Mouse (Mus musculus): ENCODE data around the gene Ankrd22. TPM values are rescaled to one million over a fixed set of nuclear protein-coding genes. Genes with fewer than 3 reads are reported as not detected.

Gene Ankrd22
- total RNA-seq, 2 experiments from 2014 or later, result not detected

DNA sequence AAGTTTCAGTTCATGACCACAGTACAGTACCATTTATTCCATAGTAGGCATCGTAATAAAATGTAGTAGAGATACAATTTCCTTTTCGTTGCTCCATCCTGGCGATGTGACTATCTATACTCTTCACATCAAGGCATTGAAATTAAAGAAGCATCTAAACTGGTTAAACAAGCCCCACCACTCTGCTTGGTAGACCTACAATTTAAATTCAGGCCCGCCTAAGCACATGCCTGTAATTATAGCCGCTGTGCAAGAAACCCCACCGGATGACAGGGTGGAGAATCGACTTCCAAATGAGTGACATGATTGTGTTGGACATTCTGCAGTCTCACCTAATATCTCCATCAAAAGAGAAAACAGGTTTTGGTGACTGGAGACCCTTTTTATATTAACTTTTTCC, 64.0 kb downstream of the Ankrd22 start:
- intact Hi-C loops (cut with DNase I), result no loop called here
- DNase-seq (ENCODE audit: low spot score), result no peak

DNA sequence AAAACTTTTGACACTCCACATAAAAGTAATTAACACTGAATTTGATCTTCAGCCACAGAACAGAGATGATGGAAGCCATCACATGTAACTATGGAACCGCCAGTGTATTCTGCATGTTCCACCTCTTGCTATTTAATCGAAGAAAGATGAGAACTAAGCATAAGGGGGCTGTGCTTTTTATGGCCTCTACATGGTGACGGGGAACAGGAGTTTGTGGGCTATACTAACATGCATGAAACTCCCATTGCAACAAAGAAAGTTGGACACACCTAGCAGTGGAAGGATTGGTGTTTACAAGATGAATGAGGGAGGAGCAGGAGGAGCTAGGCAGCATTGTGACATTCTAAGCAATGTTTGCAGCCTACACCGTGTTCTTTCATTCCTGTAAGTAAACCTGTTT, 65.2 kb downstream of the Ankrd22 start, which contains the start of gene Lipm:
TSS of gene Lipm (plus strand) at position 301 of the 400 bp plus-strand sequence.
- intact Hi-C loops (cut with DNase I), result no loop called here
- DNase-seq (ENCODE audit: low spot score), result no peak

DNA sequence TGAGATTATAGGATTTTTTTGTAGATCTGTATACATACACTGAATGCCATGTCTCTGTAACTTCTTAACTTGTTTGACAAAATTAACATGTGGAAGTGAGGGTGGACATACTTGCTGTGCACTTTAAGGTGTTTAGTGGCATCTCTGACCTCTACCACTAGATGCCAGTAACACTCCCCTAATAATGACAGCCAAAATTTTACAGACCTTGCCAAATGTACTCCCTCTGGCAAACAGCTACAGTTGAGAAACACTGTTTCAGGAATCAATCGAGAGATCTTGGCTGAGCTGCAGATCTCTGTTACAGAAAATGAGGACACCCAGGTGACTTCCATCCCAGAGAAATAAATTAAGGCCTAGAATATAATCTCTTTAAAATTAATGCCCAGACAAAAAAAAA, 69.6 kb downstream of the Ankrd22 start:
- no peak for DNase-seq (ENCODE audit: low spot score)
- intact Hi-C loops (cut with DNase I), result no loop called here

DNA sequence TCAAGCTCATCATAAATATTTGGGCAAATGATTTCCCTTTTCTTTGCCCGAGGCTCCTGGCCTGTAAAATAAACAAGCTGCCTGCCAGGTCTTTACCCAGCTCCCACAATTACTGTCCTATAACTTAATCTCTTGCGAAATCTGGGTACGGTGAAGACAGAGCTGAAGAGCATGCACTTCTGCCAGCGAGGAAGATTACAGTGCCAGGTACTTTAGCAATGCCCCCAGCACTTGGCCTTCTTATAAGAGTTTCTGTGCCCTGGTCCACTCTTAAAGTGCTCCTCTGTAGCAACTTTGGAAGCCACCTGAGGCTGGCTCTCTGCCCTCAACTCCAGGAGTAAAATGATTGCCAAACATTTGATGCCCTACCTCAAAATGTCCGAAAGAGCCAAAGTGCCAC, 70.5 kb downstream of the Ankrd22 start:
- no peak for DNase-seq (ENCODE audit: low spot score)
- intact Hi-C loops (cut with DNase I), result no loop called here

GRCm38 (mm10) chr19:34089011-34089680, 76.7 kb downstream of the Ankrd22 start:
- no peak for DNase-seq (ENCODE audit: low spot score)
- intact Hi-C loops (cut with DNase I), result no loop called here

- DNase-seq (ENCODE audit: low spot score), result no peak
- intact Hi-C loops (cut with DNase I), result no loop called here
These were observed 87.7 kb downstream of the Ankrd22 start for GRCm38 (mm10) chr19:34078130-34078529.

- DNase-seq (ENCODE audit: low spot score), result no peak
- intact Hi-C loops (cut with DNase I), result no loop called here
These were observed 91.6 kb downstream of the Ankrd22 start for GRCm38 (mm10) chr19:34074239-34074638.

Other genes starting within 250 kb of the Ankrd22 start
- not detected for gene Lipf, start 204.9 kb downstream of the Ankrd22 start, total RNA-seq (2021)
- gene Lipk, start 157.8 kb downstream of the Ankrd22 start, total RNA-seq (2021), result not detected
- gene Lipn, start 98.7 kb downstream of the Ankrd22 start, total RNA-seq (2021), result not detected
- not detected for gene Lipm, start 65.1 kb downstream of the Ankrd22 start, total RNA-seq (2021)
- gene Stambpl1, start 26.2 kb upstream of the Ankrd22 start, total RNA-seq (2021), result 1 to 10 TPM; 3.3 to 3.6 TPM
- gene Acta2, start 89.5 kb upstream of the Ankrd22 start, total RNA-seq (2021), result 100 to 1,000 TPM; 250 to 346 TPM
- 10 to 100 TPM in 1 of 2 experiments, 1 to 10 TPM in 1; 9.5 to 11.1 TPM for gene Fas, start 124.6 kb upstream of the Ankrd22 start, total RNA-seq (2021)